Mouse (Mus musculus) MN1 (cell line): ENCODE measurements around the gene Neu1.
"Not testable (repeated sequence)": the region's sequence is repeated elsewhere in the genome, so short reads cannot be mapped to it uniquely, and the experiment has no call there.

Experiments
- DNase-seq: peaks from one replicate; pipeline ENCODE4 v3.0.0-alpha.2; 2016; ENCODE audit warnings: low spot score

Gene Neu1

DNA sequence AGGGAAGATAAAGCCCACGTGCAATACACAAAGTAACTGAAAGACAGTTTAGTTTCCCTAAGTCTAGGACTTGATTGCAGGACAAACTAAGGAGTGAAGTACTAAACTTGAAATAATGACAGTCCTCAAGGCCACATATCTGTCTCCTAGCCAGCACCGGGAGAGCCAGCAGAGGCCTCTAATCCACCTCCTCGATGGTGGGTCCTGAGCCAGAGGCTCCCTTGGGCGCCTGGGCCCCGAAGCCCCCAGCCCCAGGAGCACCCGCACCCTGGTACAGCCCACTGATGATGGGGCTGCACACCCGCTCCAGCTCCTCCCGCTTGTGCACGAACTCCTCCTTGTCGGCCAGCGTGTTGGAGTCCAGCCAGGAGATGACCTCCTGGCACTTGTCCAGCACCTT, 38.8 kb downstream of the Neu1 start, which contains the start of gene Gm20481:
Gene Gm20481, plus strand, starts transcription at position 91 of the 400 bp plus-strand sequence.
- not testable (repeated sequence) for DNase-seq

DNA sequence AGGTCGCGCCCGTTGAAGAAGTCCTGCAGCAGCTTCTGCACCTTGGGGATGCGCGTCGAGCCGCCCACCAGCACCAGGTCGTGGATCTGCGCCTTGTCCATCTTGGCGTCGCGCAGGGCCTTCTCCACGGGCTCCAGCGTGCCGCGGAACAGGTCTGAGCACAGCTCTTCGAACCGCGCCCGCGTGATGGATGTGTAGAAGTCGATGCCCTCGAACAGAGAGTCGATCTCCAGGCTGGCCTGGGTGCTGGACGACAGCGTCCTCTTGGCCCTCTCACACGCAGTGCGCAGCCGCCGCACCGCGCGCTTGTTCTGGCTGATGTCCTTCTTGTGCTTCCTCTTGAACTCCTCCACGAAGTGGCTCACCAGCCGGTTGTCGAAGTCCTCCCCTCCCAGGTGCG, 39.8 kb downstream of the Neu1 start:
- not testable (repeated sequence) for DNase-seq

DNA sequence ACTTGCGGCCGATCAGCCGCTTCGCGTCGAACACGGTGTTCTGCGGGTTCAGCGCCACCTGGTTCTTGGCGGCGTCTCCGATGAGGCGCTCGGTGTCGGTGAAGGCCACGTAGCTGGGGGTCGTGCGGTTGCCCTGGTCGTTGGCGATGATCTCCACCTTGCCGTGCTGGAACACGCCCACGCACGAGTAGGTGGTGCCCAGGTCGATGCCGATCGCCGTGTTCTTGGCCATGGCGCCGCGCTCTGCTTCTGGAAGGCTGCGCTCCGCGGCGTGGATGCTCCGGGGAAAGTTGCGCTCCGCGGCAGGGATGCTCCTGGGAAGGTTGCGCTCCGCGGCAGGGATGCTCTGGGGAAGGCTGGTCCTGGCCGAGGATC, 40.6 kb downstream of the Neu1 start:
- not testable (repeated sequence) for DNase-seq

- DNase-seq: not testable (repeated sequence)
Observed at GRCm38 (mm10) chr17:34972069-34972749, 41.2 kb downstream of the Neu1 start, which contains the start of the genes Hspa1a and Hspa1l. Gene Hspa1a, minus strand, starts transcription at chr17:34972156. Gene Hspa1l, plus strand, starts transcription at chr17:34972703.

DNA sequence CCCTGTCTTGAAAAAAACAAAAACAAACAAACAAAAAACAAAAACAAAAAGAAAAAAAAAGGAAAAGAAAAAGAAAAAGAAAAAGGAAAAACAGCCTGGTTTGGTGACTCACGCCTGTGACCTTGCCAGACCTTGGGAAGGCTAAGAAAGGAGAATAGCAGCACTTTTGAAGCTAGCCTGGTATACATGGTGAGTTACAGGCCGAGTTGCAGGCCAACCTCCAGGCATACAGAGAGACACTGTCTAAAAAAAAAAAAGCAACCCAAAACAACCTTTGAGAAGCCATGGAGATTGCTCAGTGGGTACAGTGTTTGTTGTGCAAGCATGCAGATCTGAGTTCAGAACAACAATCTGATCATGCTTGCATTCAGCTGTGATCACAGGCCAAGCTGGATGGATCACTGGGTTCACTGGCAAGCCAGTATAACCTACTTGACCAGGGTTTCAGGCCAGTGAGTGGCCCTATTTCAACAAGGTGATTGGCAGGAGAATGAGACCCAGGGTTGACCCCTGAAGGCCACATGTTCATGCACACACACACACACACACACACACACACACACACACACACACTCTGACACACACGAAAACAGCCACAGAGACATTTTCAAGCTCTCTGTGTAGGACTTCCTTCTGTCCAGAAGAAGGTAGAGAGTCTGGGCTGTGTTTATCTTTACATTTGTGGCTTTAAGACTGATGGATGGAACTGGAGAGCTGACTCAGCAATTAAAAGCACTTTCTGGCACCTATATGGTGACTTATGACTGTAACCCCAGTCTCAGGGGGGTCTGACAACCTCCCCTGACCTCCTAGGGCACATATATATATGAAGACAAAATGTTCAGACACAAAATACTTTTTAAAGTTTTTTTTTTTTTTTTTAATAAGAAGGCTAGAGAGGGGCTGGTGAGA, 44.8 kb downstream of the Neu1 start:
- DNase-seq: no peak

DNA sequence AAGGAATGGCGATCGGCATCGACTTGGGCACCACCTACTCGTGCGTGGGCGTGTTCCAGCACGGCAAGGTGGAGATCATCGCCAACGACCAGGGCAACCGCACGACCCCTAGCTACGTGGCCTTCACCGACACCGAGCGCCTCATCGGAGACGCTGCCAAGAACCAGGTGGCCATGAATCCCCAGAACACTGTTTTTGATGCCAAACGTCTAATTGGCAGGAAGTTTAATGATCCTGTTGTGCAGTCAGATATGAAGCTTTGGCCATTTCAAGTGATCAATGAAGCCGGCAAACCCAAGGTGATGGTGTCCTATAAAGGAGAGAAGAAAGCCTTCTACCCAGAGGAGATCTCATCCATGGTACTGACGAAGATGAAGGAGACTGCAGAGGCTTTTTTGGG, 45.9 kb downstream of the Neu1 start:
- no peak for DNase-seq

- DNase-seq: no peak
Observed at GRCm38 (mm10) chr17:34978239-34978638, 47.2 kb downstream of the Neu1 start.

- DNase-seq: no peak
Observed at GRCm38 (mm10) chr17:34979631-34980030, 48.6 kb downstream of the Neu1 start.

- DNase-seq: peak; percentile 75
Observed at GRCm38 (mm10) chr17:34980655-34981054, 49.6 kb downstream of the Neu1 start.

DNA sequence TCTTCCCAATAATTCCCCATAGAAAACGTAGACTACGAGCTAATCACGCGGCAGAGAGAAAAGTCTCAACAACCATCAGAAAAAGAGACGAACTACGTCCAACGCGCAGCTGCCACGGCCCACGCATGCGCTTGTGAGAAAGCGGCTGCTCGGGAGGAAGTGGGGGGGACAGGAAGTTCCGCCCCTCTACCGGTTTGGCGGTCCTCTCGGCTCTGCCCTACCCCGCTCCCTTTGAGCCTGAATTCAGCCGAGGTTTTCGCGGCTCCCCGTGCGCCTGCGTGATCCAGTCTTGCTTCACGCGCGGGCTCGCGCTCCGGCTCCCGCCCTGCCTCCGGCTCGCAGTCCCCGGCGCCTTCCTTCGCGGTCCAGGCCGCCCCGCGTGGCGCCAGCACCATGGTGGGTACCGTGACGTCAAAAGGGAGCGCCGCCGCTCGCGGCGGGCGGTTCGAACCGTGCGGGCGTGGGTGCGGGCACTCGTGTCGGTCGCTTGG, 50.7 kb downstream of the Neu1 start, which contains the start of gene Lsm2:
Gene Lsm2, plus strand, starts transcription at position 173 of the 491 bp plus-strand sequence.
- DNase-seq: peak; percentile 95

GRCm38 (mm10) chr17:34982328-34982727, 51.3 kb downstream of the Neu1 start:
- no peak for DNase-seq

DNA sequence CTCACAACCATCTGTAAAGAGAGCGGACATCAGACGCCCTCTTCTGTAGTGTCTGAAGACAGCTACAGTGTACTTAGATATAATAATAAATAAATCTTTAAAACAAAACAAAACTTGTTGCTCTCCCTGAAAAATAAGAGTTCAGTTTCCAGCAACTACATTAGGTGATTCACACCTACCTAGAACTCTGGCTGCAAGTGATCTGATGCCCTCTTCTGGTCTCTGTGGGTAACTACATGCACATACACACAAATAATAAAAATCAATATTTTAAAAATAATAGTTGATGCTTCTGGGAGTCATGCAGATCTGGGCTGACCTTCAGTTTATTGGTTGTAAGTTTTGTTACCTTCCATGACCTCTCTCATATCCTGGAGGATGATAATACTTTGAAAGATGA, 53.2 kb downstream of the Neu1 start:
- DNase-seq: peak; percentile 55
